Mouse (Mus musculus) splenic B cell, adult 2 months (primary cell): Measurements from ENCODE around the gene Map3k11.
A peak's percentile ranks its signal among the peaks of the same experiment; 100 is the strongest.

ENCODE experiments used
- DNase-seq: peaks from one replicate; pipeline ENCODE4 v3.0.0-alpha.2; 2011; ENCODE audit warnings: low read depth, low spot score
- H3K27me3 ChIP-seq: 2 replicates; pipeline ENCODE4 v1.6.1; 2012; ENCODE audit warnings: mild to moderate bottlenecking, low read length, moderate library complexity, mixed read lengths; ENCODE audit not compliant: control insufficient read depth, poor library complexity, insufficient read depth, severe bottlenecking
- H3K36me3 ChIP-seq: 2 replicates; pipeline ENCODE4 v1.6.1; 2012; ENCODE audit warnings: mild to moderate bottlenecking, low read length, moderate library complexity, mixed read lengths; ENCODE audit not compliant: control insufficient read depth, poor library complexity, insufficient read depth, severe bottlenecking

The Map3k11 gene

DNA sequence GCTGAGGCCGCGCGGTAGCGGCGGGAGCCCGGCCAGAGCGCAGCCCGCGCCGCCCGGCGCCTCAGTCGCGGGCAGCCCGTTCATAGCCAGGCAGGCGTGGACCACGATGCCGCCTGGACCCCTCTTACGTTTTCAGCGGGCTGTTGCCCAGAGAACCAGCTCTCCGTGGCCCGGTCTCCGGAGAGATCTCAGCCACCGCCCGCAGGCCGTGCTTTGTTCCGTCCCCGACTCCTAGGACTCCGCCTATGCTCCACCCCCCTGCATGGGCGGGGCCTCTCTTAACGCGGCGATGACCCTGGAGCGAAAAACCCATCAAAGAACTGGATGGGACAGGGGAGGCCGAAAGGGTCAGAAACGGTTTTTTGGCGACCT lies 40.9 kb downstream of the Map3k11 start, which contains the start of gene Fam89b:
Fam89b (minus strand) TSS at position 210 of the 372 bp plus-strand sequence.
- Histone ChIP-seq H3K36me3 (no peaks in the 10 kb centered on the region), H3K27me3 (no peaks in the 10 kb centered on the region)
- DNase-seq, result peak; percentile 85

DNA sequence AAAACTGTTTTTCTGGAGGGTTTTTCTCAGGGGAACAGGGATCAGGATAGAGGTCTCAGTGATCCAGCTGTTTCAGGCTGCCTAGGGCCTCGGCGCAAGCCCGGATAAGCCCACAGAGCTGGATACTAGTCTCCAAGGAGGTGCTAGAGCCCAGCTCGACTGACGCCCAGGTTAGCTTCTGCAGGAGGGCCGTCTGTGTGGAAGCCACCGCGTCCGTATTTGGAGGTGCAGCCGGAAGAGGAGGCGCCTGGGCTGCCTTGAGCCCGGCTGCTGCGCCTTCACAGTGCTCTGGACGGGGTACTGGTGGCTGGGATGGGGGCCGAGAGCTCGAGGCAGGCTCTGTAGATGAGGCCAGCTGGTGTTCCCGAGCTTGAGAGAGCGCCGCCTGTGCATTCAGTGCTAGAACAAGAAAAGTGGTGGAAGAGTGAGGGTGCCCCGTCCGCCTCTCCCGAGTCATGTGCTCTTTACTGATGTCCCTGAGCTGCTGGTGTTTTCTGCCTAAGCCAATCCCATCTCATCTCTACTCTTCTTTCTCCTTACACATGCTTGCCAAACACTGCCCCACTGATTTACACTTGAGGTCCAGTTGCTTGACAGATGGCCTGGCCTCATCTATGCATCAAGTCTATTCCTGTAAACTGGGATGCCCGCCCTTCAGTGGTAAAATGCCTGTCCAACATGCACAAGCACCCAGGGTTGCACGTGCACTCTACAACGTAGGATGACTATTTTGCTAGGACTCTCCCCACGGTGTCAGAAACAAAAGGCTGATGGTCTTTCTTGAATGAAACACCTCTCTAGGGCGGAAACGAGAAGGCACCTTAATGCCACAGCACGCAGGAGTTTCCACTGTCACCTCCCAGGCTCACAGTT lies 42.0 kb downstream of the Map3k11 start:
- Histone ChIP-seq H3K36me3 (no peaks in the 10 kb centered on the region), H3K27me3 (no peaks in the 10 kb centered on the region)
- no peak for DNase-seq

- H3K36me3 ChIP-seq, result no peaks in the 10 kb centered on the region
- H3K27me3 ChIP-seq, result no peaks in the 10 kb centered on the region
- DNase-seq, result peak; percentile 94
Measured at GRCm38 (mm10) chr19:5731264-5731978, 42.9 kb downstream of the Map3k11 start.

- Histone ChIP-seq H3K27me3 (no peaks in the 10 kb centered on the region), H3K36me3 (no peaks in the 10 kb centered on the region)
- no peak for DNase-seq
Measured at GRCm38 (mm10) chr19:5734325-5734724, 45.8 kb downstream of the Map3k11 start.

GRCm38 (mm10) chr19:5739446-5739845 lies 50.9 kb downstream of the Map3k11 start:
- H3K36me3 ChIP-seq, result no peaks in the 10 kb centered on the region
- no peaks in the 10 kb centered on the region; the same call in 1 of the 2 replicates for H3K27me3 ChIP-seq
- no peak for DNase-seq

GRCm38 (mm10) chr19:5740320-5741317 lies 52.1 kb downstream of the Map3k11 start, which contains the start of gene Ltbp3:
Ltbp3 (plus strand) TSS chr19:5740904.
- Histone ChIP-seq H3K36me3 (no peaks in the 10 kb centered on the region), H3K27me3 (no peaks in the 10 kb centered on the region; the same call in 1 of the 2 replicates)
- DNase-seq, result no peak

GRCm38 (mm10) chr19:5741641-5742240 lies 53.2 kb downstream of the Map3k11 start:
- no peak for DNase-seq
- Histone ChIP-seq H3K36me3 (no peaks in the 10 kb centered on the region), H3K27me3 (no peaks in the 10 kb centered on the region; the same call in 1 of the 2 replicates)

DNA sequence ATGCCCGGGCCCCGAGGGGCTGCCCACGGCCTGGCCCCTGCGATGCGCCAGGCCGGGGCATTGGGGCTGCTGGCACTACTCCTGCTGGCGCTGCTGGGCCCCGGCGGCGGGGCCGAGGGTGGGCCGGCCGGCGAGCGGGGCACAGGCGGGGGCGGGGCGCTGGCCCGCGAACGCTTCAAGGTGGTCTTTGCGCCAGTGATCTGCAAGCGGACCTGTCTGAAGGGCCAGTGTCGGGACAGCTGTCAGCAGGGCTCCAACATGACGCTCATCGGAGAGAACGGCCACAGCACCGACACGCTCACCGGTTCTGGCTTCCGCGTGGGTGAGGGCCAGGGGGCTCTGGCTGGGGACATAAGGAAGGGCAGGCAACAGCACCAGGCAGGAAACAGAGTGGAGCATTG lies 53.7 kb downstream of the Map3k11 start:
- DNase-seq, result no peak
- no peaks in the 10 kb centered on the region for H3K36me3 ChIP-seq
- no peaks in the 10 kb centered on the region; the same call in 1 of the 2 replicates for H3K27me3 ChIP-seq

DNA sequence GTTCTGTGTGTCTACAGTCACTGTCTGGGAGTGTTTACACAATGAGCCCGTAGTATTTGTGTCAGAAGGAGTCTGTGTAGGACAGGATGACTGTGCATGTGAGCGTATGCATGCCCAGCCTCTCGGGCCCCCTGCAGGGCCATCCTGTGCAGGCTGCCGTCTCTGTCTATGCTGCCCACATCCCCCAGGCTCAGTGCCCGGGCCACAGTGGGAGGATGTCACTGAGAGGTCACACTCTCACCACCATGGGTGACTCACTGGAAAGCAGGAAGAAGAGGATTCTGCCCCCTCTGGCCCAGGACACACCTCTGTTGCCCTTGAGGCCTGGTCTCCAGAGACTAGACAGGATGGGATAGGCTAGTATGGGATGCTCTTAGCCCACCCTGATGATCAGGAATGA lies 55.0 kb downstream of the Map3k11 start:
- no peaks in the 10 kb centered on the region; the same call in 1 of the 2 replicates for H3K27me3 ChIP-seq
- no peaks in the 10 kb centered on the region for H3K36me3 ChIP-seq
- DNase-seq, result no peak

GRCm38 (mm10) chr19:5745756-5746710 lies 57.5 kb downstream of the Map3k11 start:
- H3K27me3 ChIP-seq, result no peaks in the 10 kb centered on the region; the same call in 1 of the 2 replicates
- no peak for DNase-seq
- no peaks in the 10 kb centered on the region for H3K36me3 ChIP-seq

DNA sequence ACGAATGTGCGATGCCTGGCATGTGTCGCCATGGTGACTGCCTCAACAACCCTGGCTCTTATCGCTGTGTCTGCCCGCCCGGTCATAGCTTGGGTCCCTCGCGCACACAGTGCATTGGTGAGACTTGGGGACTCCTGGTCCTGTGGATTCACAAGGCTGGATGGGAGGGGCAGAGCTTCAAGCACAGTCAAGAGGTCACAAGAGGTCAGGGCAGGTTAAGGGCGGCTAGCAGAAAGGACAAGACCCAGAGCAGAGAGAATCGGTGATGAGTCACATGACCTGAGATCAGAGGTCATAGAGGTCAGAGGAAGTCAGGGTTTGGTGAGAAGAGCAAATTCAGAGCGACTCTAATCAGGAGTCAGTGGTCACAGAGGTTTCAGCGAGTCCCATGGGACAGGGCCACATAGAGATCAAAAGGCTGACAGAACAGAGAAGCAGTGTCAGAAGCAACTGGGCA lies 58.4 kb downstream of the Map3k11 start:
- H3K27me3 ChIP-seq, result no peaks in the 10 kb centered on the region
- DNase-seq, result no peak
- no peaks in the 10 kb centered on the region for H3K36me3 ChIP-seq

- DNase-seq, result no peak
- Histone ChIP-seq H3K36me3 (no peaks in the 10 kb centered on the region), H3K27me3 (no peaks in the 10 kb centered on the region)
Measured at GRCm38 (mm10) chr19:5749476-5749875, 60.9 kb downstream of the Map3k11 start.

DNA sequence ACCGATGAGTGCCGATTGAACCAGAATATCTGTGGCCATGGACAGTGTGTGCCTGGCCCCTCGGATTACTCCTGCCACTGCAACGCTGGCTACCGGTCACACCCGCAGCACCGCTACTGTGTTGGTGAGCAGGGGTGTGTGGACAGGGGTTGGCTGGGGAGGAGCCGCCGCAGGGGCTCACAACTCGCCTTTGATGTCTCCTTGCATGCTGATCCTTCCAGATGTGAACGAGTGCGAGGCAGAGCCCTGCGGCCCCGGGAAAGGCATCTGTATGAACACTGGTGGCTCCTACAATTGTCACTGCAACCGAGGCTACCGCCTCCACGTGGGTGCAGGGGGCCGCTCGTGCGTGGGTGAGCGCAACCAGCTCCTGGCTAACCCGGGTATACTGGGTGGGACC lies 62.4 kb downstream of the Map3k11 start:
- H3K27me3 ChIP-seq, result no peaks in the 10 kb centered on the region
- no peaks in the 10 kb centered on the region for H3K36me3 ChIP-seq
- no peak for DNase-seq
